Comparison of ENCODE assay signal across 10 mouse cellular contexts in the genomic region with DNA sequence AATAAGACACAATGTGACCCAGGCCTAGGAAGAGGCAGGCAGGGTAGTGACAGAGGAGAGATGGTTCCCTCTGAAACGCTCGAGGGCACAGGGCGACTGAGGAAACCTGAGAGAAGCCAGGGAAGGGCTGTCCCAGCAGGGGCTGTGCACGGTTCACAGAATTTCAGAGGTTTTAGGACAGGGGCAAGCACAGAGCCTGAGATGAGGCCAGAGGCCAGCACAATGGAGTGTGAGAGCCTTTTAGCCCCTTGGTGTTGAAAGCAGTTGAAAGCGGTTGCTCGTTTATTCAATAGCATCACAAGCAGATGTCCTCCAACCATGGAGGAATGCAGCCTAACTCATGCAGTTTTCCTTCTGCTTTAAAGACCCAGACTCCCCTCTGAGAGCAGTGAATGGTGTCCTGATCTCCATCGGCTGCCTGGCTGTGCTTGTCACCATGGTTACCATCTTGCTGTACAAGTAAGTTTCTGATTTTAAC. TPM values are rescaled to one million over a fixed set of nuclear protein-coding genes. Genes with fewer than 3 reads are reported as not detected.
DNase-seq lines count a peak whose midpoint lies in the region; ATAC-seq lines count a peak whose summit lies in the region.
"Had no signal": no experiment of that assay in that cellular context is flagged by ENCODE, and none has a peak within 500 bp of the region (broad histone marks: within the 10 kb centered on the region; RNA-seq: fewer than 3 reads in every experiment).

No protein-coding gene starts in this region.

- H3K27me3 ChIP-seq in embryonic facial prominence, embryonic 11.5 days (ENCODE audit: control insufficient read depth, insufficient read depth, low read length) = no peaks in the 10 kb centered on the region
- no peaks in the 10 kb centered on the region for H3K27me3 ChIP-seq in hindbrain, embryonic 14.5 days (ENCODE audit: control insufficient read depth, insufficient read depth, low read length)
- H3K27me3 ChIP-seq in liver, embryonic 12.5 days (replicated peaks) = no peaks in the 10 kb centered on the region

- H3K9ac ChIP-seq in embryonic facial prominence, embryonic 11.5 days (replicated peaks; ENCODE audit: low read length) = no peak overlapping the region
- H3K9ac ChIP-seq in hindbrain, embryonic 14.5 days = no peak overlapping the region
- no peak overlapping the region for H3K9ac ChIP-seq in liver, embryonic 12.5 days

- no peak overlapping the region for H3K4me2 ChIP-seq in embryonic facial prominence, embryonic 11.5 days (ENCODE audit: low read depth, low read length)
- 0 out of 2 replicates have a peak overlapping the region, but pooled peaks have one; percentile 19 for H3K4me2 ChIP-seq in hindbrain, embryonic 14.5 days (replicated peaks)
- H3K4me2 ChIP-seq in liver, embryonic 12.5 days = no peak overlapping the region

- no peaks in the 10 kb centered on the region for H3K9me3 ChIP-seq in embryonic facial prominence, embryonic 11.5 days (replicated peaks; ENCODE audit: control insufficient read depth, low read length)
- no peaks in the 10 kb centered on the region for H3K9me3 ChIP-seq in hindbrain, embryonic 14.5 days (ENCODE audit: control insufficient read depth, low read length)
- no peaks in the 10 kb centered on the region for H3K9me3 ChIP-seq in liver, embryonic 12.5 days (replicated peaks)

- H3K36me3 ChIP-seq in embryonic facial prominence, embryonic 11.5 days (replicated peaks; ENCODE audit: control insufficient read depth, insufficient read depth, low read depth, low read length) = no peaks in the 10 kb centered on the region
- no peaks in the 10 kb centered on the region for H3K36me3 ChIP-seq in hindbrain, embryonic 14.5 days (replicated peaks; ENCODE audit: control insufficient read depth, insufficient read depth)
- H3K36me3 ChIP-seq in liver, embryonic 12.5 days = no peaks in the 10 kb centered on the region

- no peak for DNase-seq in frontal cortex, postnatal 10 days (ENCODE audit: low spot score in 2 of 2)
- DNase-seq in embryonic facial prominence, embryonic 11.5 days (ENCODE audit: low spot score) = peak; percentile 35
- peak; percentile 45 for DNase-seq in hindbrain, embryonic 14.5 days (ENCODE audit: low spot score)
- DNase-seq in neural tube, embryonic 10.5 days (ENCODE audit: extremely low spot score, low spot score) = peak; percentile 54
- DNase-seq in ovary, adult 18-20 months (ENCODE audit: low spot score) = no peak
- no peak for DNase-seq in spleen, adult 18-20 months
- DNase-seq: cerebellum, postnatal 25 days; gastrocnemius, postnatal 14 days had no signal

- 0 out of 2 replicates have a peak, but pooled peaks have one; percentile 34 for ATAC-seq in frontal cortex, adult (ENCODE audit: low TSS enrichment)
- 0 out of 2 replicates have a peak, but pooled peaks have one; percentile 64 for ATAC-seq in embryonic facial prominence, embryonic 11.5 days (replicated peaks; ENCODE audit: insufficient number of reproducible peaks, low FRiP score, low TSS enrichment, low read depth)
- peak; percentile 69 for ATAC-seq in hindbrain, embryonic 14.5 days (ENCODE audit: low FRiP score)
- ATAC-seq in liver, embryonic 12.5 days = no peak

- no peak overlapping the region for H3K27ac ChIP-seq in embryonic facial prominence, embryonic 11.5 days (replicated peaks; ENCODE audit: low read depth, low read length)
- H3K27ac ChIP-seq in hindbrain, embryonic 14.5 days = peak overlapping the region; percentile 60
- H3K27ac ChIP-seq in liver, embryonic 12.5 days = no peak overlapping the region

- 5% methylated on average over 7 of the region's 7 CpGs for WGBS in embryonic facial prominence, embryonic 11.5 days
- 1% methylated on average over 7 of the region's 7 CpGs for WGBS in hindbrain, embryonic 14.5 days
- WGBS in liver, embryonic 12.5 days (ENCODE audit: insufficient replicate concordance) = 61% methylated on average over 7 of the region's 7 CpGs

- no peaks in the 10 kb centered on the region for H3K4me1 ChIP-seq in embryonic facial prominence, embryonic 11.5 days (ENCODE audit: control insufficient read depth, insufficient read depth, low read length)
- peaks cover 5% of the 10 kb centered on the region for H3K4me1 ChIP-seq in hindbrain, embryonic 14.5 days (replicated peaks; ENCODE audit: control insufficient read depth, insufficient read depth, low read length)
- no peaks in the 10 kb centered on the region for H3K4me1 ChIP-seq in liver, embryonic 12.5 days

- H3K4me3 ChIP-seq in embryonic facial prominence, embryonic 11.5 days (ENCODE audit: low read depth, low read length) = no peak overlapping the region
- H3K4me3 ChIP-seq in hindbrain, embryonic 14.5 days (replicated peaks; ENCODE audit: low read length) = no peak overlapping the region
- H3K4me3 ChIP-seq in liver, embryonic 12.5 days = no peak overlapping the region

RNA-seq across cellular contexts. Expression of a gene that starts 18.3 kb away (rescaled TPM):
- 68.5 and 75.4 TPM in 2 replicates for polyA plus RNA-seq in embryonic facial prominence, embryonic 11.5 days (2014; fragmentation: Nextera tagmentation; extraction: Ambion mirVana)
- 64.2 and 74.2 TPM in 2 replicates for polyA plus RNA-seq in hindbrain, embryonic 14.5 days (2014; fragmentation: Nextera tagmentation; extraction: Ambion mirVana)
- polyA plus RNA-seq in liver, embryonic 12.5 days (2016; fragmentation: Nextera tagmentation; extraction: Ambion mirVana) = 47.9 and 52.9 TPM in 2 replicates

RNA-seq across cellular contexts. Expression of a gene that starts 18.9 kb away (rescaled TPM):
- 3.3 and 8.8 TPM in 2 replicates for polyA plus RNA-seq in embryonic facial prominence, embryonic 11.5 days (2014; fragmentation: Nextera tagmentation; extraction: Ambion mirVana)
- polyA plus RNA-seq in hindbrain, embryonic 14.5 days (2014; fragmentation: Nextera tagmentation; extraction: Ambion mirVana) = 0.22 and 0.32 TPM in 2 replicates
- polyA plus RNA-seq in liver, embryonic 12.5 days (2016; fragmentation: Nextera tagmentation; extraction: Ambion mirVana) = 0.17 and 0.36 TPM in 2 replicates

Comparison
In these comparisons a context has a peak if more than half of its experiments do, and no peak if none do; other contexts are left out.
1. DNase-seq: peak in embryonic facial prominence, embryonic 11.5 days (single experiment), hindbrain, embryonic 14.5 days (single experiment) and neural tube, embryonic 10.5 days (single experiment); none in frontal cortex, postnatal 10 days (0 of 2), ovary, adult 18-20 months (single experiment) and spleen, adult 18-20 months (0 of 2).